Mouse (Mus musculus): ENCODE measurements around the gene 1110065P20Rik. TPM values are rescaled to one million over a fixed set of nuclear protein-coding genes. Genes with fewer than 3 reads are reported as not detected.
A peak's percentile ranks its signal among the peaks of the same experiment; 100 is the strongest.

1110065P20Rik gene
- polyA plus RNA-seq (2012; ENCODE audit: insufficient read depth, insufficient read length, missing spikeins): 37.8 and 44.1 TPM in 2 replicates

- Histone ChIP-seq H3K4me3 (ENCODE audit: insufficient read depth, low read depth, low read length) (peak within 1 kb of the TSS; percentile 72), H3K4me1 (ENCODE audit: control insufficient read depth, insufficient read depth, insufficient read length, low read length) (peaks cover 2% of the 10 kb centered on the region; the same call in 1 of the 2 replicates), H3K27ac (replicated peaks; ENCODE audit: low read depth, low read length) (peak within 1 kb of the TSS; percentile 60)
Measured at GRCm38 (mm10) chr4:124850933-124851658, at the start of gene 1110065P20Rik. TSS of gene 1110065P20Rik (minus strand) at chr4:124851196.

GRCm38 (mm10) chr4:124899906-124900305, 48.9 kb upstream of the 1110065P20Rik start:
- H3K4me1 ChIP-seq (ENCODE audit: control insufficient read depth, insufficient read depth, insufficient read length, low read length): no peaks in the 10 kb centered on the region
- H3K27ac ChIP-seq (replicated peaks; ENCODE audit: low read depth, low read length): no peak overlapping the region
- no peak overlapping the region for H3K4me3 ChIP-seq (ENCODE audit: insufficient read depth, low read depth, low read length)

- Histone ChIP-seq H3K4me3 (ENCODE audit: insufficient read depth, low read depth, low read length) (no peak overlapping the region), H3K4me1 (ENCODE audit: control insufficient read depth, insufficient read depth, insufficient read length, low read length) (no peaks in the 10 kb centered on the region), H3K27ac (replicated peaks; ENCODE audit: low read depth, low read length) (no peak overlapping the region)
Measured at GRCm38 (mm10) chr4:124898428-124898827, 47.4 kb upstream of the 1110065P20Rik start.

- no peak overlapping the region for H3K27ac ChIP-seq (replicated peaks; ENCODE audit: low read depth, low read length)
- no peak overlapping the region; the same call in 1 of the 2 replicates for H3K4me3 ChIP-seq (ENCODE audit: insufficient read depth, low read depth, low read length)
- no peaks in the 10 kb centered on the region for H3K4me1 ChIP-seq (ENCODE audit: control insufficient read depth, insufficient read depth, insufficient read length, low read length)
Measured at GRCm38 (mm10) chr4:124894508-124895428, 43.8 kb upstream of the 1110065P20Rik start.

GRCm38 (mm10) chr4:124893769-124894168, 42.8 kb upstream of the 1110065P20Rik start:
- Histone ChIP-seq H3K27ac (replicated peaks; ENCODE audit: low read depth, low read length) (no peak overlapping the region), H3K4me3 (ENCODE audit: insufficient read depth, low read depth, low read length) (no peak overlapping the region), H3K4me1 (ENCODE audit: control insufficient read depth, insufficient read depth, insufficient read length, low read length) (no peaks in the 10 kb centered on the region)

GRCm38 (mm10) chr4:124890831-124891230, 39.8 kb upstream of the 1110065P20Rik start:
- Histone ChIP-seq H3K4me3 (ENCODE audit: insufficient read depth, low read depth, low read length) (no peak overlapping the region), H3K27ac (replicated peaks; ENCODE audit: low read depth, low read length) (no peak overlapping the region), H3K4me1 (ENCODE audit: control insufficient read depth, insufficient read depth, insufficient read length, low read length) (no peaks in the 10 kb centered on the region)

GRCm38 (mm10) chr4:124889935-124890334, 38.9 kb upstream of the 1110065P20Rik start:
- Histone ChIP-seq H3K4me1 (ENCODE audit: control insufficient read depth, insufficient read depth, insufficient read length, low read length) (no peaks in the 10 kb centered on the region), H3K4me3 (ENCODE audit: insufficient read depth, low read depth, low read length) (no peak overlapping the region), H3K27ac (replicated peaks; ENCODE audit: low read depth, low read length) (no peak overlapping the region)

- Histone ChIP-seq H3K4me3 (ENCODE audit: insufficient read depth, low read depth, low read length) (no peak overlapping the region), H3K27ac (replicated peaks; ENCODE audit: low read depth, low read length) (no peak overlapping the region), H3K4me1 (ENCODE audit: control insufficient read depth, insufficient read depth, insufficient read length, low read length) (no peaks in the 10 kb centered on the region)
Measured at GRCm38 (mm10) chr4:124888702-124889101, 37.7 kb upstream of the 1110065P20Rik start.

GRCm38 (mm10) chr4:124882151-124882729, 31.2 kb upstream of the 1110065P20Rik start:
- H3K4me3 ChIP-seq (ENCODE audit: insufficient read depth, low read depth, low read length): no peak overlapping the region
- H3K4me1 ChIP-seq (ENCODE audit: control insufficient read depth, insufficient read depth, insufficient read length, low read length): no peaks in the 10 kb centered on the region
- no peak overlapping the region for H3K27ac ChIP-seq (replicated peaks; ENCODE audit: low read depth, low read length)

GRCm38 (mm10) chr4:124881341-124881908, 30.4 kb upstream of the 1110065P20Rik start:
- Histone ChIP-seq H3K4me1 (ENCODE audit: control insufficient read depth, insufficient read depth, insufficient read length, low read length) (no peaks in the 10 kb centered on the region), H3K27ac (replicated peaks; ENCODE audit: low read depth, low read length) (no peak overlapping the region), H3K4me3 (ENCODE audit: insufficient read depth, low read depth, low read length) (no peak overlapping the region)

- no peaks in the 10 kb centered on the region for H3K4me1 ChIP-seq (ENCODE audit: control insufficient read depth, insufficient read depth, insufficient read length, low read length)
- H3K27ac ChIP-seq (replicated peaks; ENCODE audit: low read depth, low read length): no peak within 1 kb of the TSS
- no peak within 1 kb of the TSS for H3K4me3 ChIP-seq (ENCODE audit: insufficient read depth, low read depth, low read length)
Measured at GRCm38 (mm10) chr4:124880599-124880998, 29.6 kb upstream of the 1110065P20Rik start, which contains the start of gene Epha10. TSS of gene Epha10 (plus strand) at chr4:124880899.

GRCm38 (mm10) chr4:124872719-124873118, 21.7 kb upstream of the 1110065P20Rik start:
- H3K4me3 ChIP-seq (ENCODE audit: insufficient read depth, low read depth, low read length): no peak overlapping the region
- H3K4me1 ChIP-seq (ENCODE audit: control insufficient read depth, insufficient read depth, insufficient read length, low read length): no peaks in the 10 kb centered on the region

GRCm38 (mm10) chr4:124861283-124862188, 10.5 kb upstream of the 1110065P20Rik start, which contains the start of gene Maneal:
TSS of gene Maneal (minus strand) at chr4:124862171.
- H3K27ac ChIP-seq (replicated peaks; ENCODE audit: low read depth, low read length): no peak within 1 kb of the TSS
- H3K4me1 ChIP-seq (ENCODE audit: control insufficient read depth, insufficient read depth, insufficient read length, low read length): peaks cover 6% of the 10 kb centered on the region; the same call in 1 of the 2 replicates
- H3K4me3 ChIP-seq (ENCODE audit: insufficient read depth, low read depth, low read length): peak within 1 kb of the TSS; percentile 62

More at GRCm38 (mm10) chr4:124872719-124873118, 21.7 kb upstream of the 1110065P20Rik start:
- H3K27ac ChIP-seq (replicated peaks; ENCODE audit: low read depth, low read length): no peak overlapping the region

- Histone ChIP-seq H3K27ac (replicated peaks; ENCODE audit: low read depth, low read length) (no peak overlapping the region), H3K4me1 (ENCODE audit: control insufficient read depth, insufficient read depth, insufficient read length, low read length) (peaks cover 6% of the 10 kb centered on the region; the same call in 1 of the 2 replicates), H3K4me3 (ENCODE audit: insufficient read depth, low read depth, low read length) (no peak overlapping the region)
Measured at GRCm38 (mm10) chr4:124860446-124860845, 9.4 kb upstream of the 1110065P20Rik start.
